Mouse (Mus musculus) olfactory bulb, adult 2 months (tissue): Measurements from ENCODE around the gene Cox7a2l.

ENCODE experiments used
- CTCF ChIP-seq: fragments of 200-500 bp; IDR thresholded peaks from 2 replicates; pipeline ENCODE4 v1.5.1; 2012; ENCODE audit warnings: low read depth, mild to moderate bottlenecking, low read length, moderate library complexity; ENCODE audit not compliant: insufficient read depth
- POLR2A ChIP-seq: fragments of 200-500 bp; IDR thresholded peaks from 2 replicates; pipeline ENCODE4 v1.6.1; 2012; ENCODE audit warnings: mild to moderate bottlenecking, low read depth, low read length, moderate library complexity; ENCODE audit not compliant: insufficient read depth

- TF ChIP-seq CTCF (no peak), POLR2A (no peak)
Observed at GRCm38 (mm10) chr17:83483784-83484183, 33.3 kb downstream of the Cox7a2l start.
